Mouse (Mus musculus) lung, postnatal 0 days (tissue): ENCODE data around the gene Nup93.

ENCODE experiments used
- CTCF ChIP-seq: IDR thresholded peaks from 2 replicates; pipeline ENCODE4 v1.5.1; 2016; ENCODE audit warnings: antibody characterized with exemption, mild to moderate bottlenecking
- EP300 ChIP-seq: IDR thresholded peaks from 2 replicates; pipeline ENCODE4 v1.6.1; 2016; ENCODE audit warnings: antibody characterized with exemption, mild to moderate bottlenecking, control low read depth

DNA sequence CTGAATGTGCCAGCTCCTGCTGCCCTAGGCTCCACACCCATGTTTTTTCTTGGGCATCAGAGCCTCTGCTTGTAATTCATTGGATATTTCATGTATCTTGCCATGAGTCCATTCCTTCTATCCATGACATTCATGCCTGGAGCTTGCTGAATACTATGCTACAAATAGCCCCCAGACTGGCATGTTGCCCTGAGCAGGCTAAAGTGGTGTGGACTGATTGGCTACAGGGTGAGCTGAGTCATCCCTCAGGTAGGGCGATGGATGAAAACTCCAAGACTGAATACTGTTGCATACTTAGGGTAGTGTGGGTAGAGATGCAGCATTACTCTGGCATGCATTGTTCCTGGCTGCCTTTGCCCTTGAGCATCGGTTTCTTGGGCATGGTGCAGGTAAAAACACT, 102.9 kb downstream of the Nup93 start:
- TF ChIP-seq CTCF (no peak), EP300 (no peak)
